Mouse (Mus musculus) ovary, adult 18-20 months (tissue): ENCODE results near the gene Top1.

Source experiments
- DNase-seq: peaks from one replicate; pipeline ENCODE4 v3.0.0; 2022; ENCODE audit warnings: low spot score, mixed read lengths

The Top1 gene

GRCm38 (mm10) chr2:160718811-160719210 lies 73.1 kb downstream of the Top1 start:
- no peak for DNase-seq

GRCm38 (mm10) chr2:160722714-160723113 lies 77.0 kb downstream of the Top1 start:
- DNase-seq: no peak

- DNase-seq: no peak
Measured at GRCm38 (mm10) chr2:160723613-160724375, 78.1 kb downstream of the Top1 start.

- no peak for DNase-seq
Measured at GRCm38 (mm10) chr2:160724536-160724935, 78.8 kb downstream of the Top1 start.

GRCm38 (mm10) chr2:160725877-160726864 lies 80.5 kb downstream of the Top1 start:
- DNase-seq: no peak

GRCm38 (mm10) chr2:160728972-160729371 lies 83.3 kb downstream of the Top1 start:
- DNase-seq: no peak

GRCm38 (mm10) chr2:160729436-160729835 lies 83.7 kb downstream of the Top1 start:
- DNase-seq: no peak

GRCm38 (mm10) chr2:160729851-160730796 lies 84.4 kb downstream of the Top1 start:
- no peak for DNase-seq

- no peak for DNase-seq
Measured at GRCm38 (mm10) chr2:160730797-160731116, 85.1 kb downstream of the Top1 start.

GRCm38 (mm10) chr2:160731117-160731838 lies 85.6 kb downstream of the Top1 start, which contains the start of gene Plcg1:
Gene Plcg1, plus strand, starts transcription at chr2:160731300.
- DNase-seq: peak; percentile 87

GRCm38 (mm10) chr2:160731839-160732261 lies 86.2 kb downstream of the Top1 start:
- peak; percentile 44 for DNase-seq

GRCm38 (mm10) chr2:160732420-160732995 lies 86.8 kb downstream of the Top1 start:
- DNase-seq: no peak

GRCm38 (mm10) chr2:160733131-160733531 lies 87.4 kb downstream of the Top1 start:
- no peak for DNase-seq

- DNase-seq: no peak
Measured at GRCm38 (mm10) chr2:160734331-160734730, 88.6 kb downstream of the Top1 start.

GRCm38 (mm10) chr2:160735706-160736310 lies 90.1 kb downstream of the Top1 start:
- DNase-seq: no peak

- DNase-seq: no peak
Measured at GRCm38 (mm10) chr2:160736466-160736865, 90.8 kb downstream of the Top1 start.

- DNase-seq: no peak
Measured at GRCm38 (mm10) chr2:160738354-160738753, 92.7 kb downstream of the Top1 start.

GRCm38 (mm10) chr2:160739647-160740356 lies 94.1 kb downstream of the Top1 start:
- DNase-seq: no peak

- DNase-seq: no peak
Measured at GRCm38 (mm10) chr2:160740521-160741156, 95.0 kb downstream of the Top1 start.
